Mouse (Mus musculus): ENCODE results near the gene Mrpl1. TPM values are rescaled to one million over a fixed set of nuclear protein-coding genes. Genes with fewer than 3 reads are reported as not detected.

Gene Mrpl1
- total RNA-seq (2021) = 10 to 100 TPM; 15.7 to 16.5 TPM

- intact Hi-C loops (cut with DNase I) = loop anchor here (5.0 kb wide), 1 partner anchor 47 kb away; the partner anchor contains the start of gene Cnot6l
- peak; percentile 13 for DNase-seq
Observed at GRCm38 (mm10) chr5:96209459-96209858, at the start of gene Mrpl1. Gene Mrpl1 (plus strand): TSS chr5:96209493.

DNA sequence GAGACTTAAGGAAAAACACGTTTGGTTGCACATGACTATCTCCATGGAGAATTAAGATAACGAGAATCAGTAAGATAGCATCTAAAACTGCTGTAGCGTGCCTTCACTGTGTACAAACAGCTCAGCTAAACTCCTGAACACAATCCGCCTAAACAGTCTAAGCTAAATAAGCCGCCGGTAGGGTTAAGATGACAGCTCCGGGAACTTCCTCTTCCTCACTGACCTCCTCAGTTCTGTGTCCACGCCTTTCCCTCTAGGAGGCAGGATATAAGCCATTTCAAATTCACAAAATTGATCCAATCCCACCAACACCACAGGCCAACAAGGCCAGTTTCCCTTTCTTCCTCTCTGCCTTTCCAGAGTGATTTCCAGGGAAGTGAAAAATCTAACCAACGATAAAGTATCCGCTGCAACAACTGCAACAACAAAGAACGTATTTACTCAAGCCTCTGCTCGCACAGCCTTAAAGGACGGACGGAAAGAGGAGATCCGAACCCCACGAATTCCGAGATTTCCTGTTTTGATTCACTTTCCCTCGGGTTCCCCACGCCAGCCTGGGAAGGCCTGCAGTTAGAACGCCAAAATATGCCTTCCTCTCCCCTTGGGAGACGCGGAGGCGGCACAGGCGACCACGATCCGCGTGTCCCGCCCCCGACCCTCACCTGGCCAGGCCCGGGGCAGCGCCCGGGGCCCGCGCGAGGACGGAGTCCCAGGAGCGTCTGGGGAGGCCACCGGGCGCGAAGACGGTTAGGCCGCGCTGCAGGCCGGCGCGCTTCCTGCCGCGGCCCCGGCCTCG lies 48.6 kb upstream of the Mrpl1 start:
- intact Hi-C loops (cut with DNase I) = loop anchor here (5.0 kb wide), 1 partner anchor 47 kb away; the partner anchor contains the start of gene Mrpl1
- peak; percentile 17 for DNase-seq

- DNase-seq = no peak
- intact Hi-C loops (cut with DNase I) = loop anchor here (5.0 kb wide), 1 partner anchor 46 kb away; the partner anchor contains the start of gene Mrpl1
Observed at GRCm38 (mm10) chr5:96161263-96161577, 48.1 kb upstream of the Mrpl1 start.

DNA sequence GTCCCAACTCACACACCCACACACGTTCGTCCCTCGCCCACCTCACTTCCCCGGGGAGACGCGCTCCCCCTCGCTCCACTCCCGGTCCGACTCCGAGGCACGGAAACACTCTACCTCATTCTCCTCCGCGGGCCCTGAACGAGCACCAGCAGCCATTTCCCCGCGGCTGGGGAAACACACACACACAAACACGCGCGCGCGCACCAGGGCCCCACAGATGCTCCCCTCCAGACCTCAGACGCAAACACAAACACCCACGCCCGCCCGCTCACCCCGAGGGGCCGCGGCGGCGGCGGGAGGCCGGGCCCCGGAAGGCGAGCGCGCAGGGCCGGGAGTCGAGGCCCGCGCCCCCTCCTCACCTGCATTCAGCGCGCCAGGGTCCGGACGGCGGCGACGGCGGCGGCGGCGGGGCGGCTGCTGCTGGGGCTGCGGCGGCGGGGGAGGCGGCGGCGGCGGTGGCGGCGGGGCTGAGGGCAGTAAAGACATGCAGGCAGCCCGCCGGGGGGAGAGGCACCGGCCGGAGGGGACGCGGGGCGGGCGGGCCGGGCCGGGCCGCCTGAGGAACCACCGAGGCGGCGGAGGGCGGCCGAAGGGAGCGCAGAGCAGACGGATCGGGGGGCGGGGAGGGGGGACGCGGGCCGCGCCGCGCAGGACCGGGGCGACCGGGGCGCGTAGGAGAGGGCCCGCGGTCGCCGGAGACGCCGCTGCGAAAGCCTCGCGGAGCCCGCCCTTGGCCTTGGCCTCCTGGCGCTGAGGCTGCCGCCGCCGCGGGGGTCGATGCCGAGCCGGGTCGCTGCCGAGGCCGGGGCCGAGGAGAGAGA lies 47.5 kb upstream of the Mrpl1 start:
- intact Hi-C loops (cut with DNase I) = loop anchor here (5.0 kb wide), 1 partner anchor 46 kb away; the partner anchor contains the start of gene Mrpl1
- DNase-seq = peak; percentile 59

- peak; percentile 92 for DNase-seq
- intact Hi-C loops (cut with DNase I) = loop anchor here (5.0 kb wide), 1 partner anchor 45 kb away; the partner anchor contains the start of gene Mrpl1
Observed at GRCm38 (mm10) chr5:96162399-96163331, 46.6 kb upstream of the Mrpl1 start.

DNA sequence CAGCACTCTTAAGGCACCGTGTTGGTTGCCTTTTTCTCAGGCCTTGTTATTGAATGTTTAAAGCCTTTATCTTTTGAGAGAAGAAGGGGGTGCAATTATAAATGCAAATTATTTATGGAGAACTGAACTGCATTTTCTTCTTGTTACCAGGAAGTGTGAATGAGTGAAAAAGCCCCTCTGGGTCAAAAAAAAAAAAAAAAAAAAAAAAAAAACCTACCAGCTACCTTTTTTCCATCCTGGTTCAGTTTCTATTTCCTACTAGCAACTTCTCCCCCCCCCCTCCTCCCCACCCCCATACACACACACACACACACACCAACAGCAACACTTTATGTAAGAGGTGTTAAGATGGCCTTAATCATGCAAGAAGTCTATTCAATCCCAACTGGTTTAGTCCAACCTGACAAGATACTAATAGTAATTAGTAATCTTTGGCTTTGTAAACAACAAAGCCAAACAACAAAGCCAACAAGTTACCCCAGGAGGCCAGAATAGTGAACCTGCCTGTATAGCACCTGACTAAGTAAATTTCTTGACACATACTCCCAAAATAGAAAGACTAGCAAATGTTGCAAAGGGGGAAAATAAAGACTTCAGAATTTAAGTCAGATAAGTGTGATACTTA lies 45.8 kb upstream of the Mrpl1 start:
- DNase-seq = no peak
- intact Hi-C loops (cut with DNase I) = loop anchor here (5.0 kb wide), 1 partner anchor 44 kb away; the partner anchor contains the start of gene Mrpl1

GRCm38 (mm10) chr5:96164021-96164411 lies 45.3 kb upstream of the Mrpl1 start, which contains the start of gene Cnot6l:
Gene Cnot6l (minus strand): TSS chr5:96164171.
- peak; percentile 2 for DNase-seq
- intact Hi-C loops (cut with DNase I) = loop anchor here (5.0 kb wide), 1 partner anchor 43 kb away; the partner anchor contains the start of gene Mrpl1

- no peak for DNase-seq
- intact Hi-C loops (cut with DNase I) = no loop called here
Observed at GRCm38 (mm10) chr5:96166761-96167160, 42.5 kb upstream of the Mrpl1 start.

GRCm38 (mm10) chr5:96170443-96170842 lies 38.9 kb upstream of the Mrpl1 start:
- intact Hi-C loops (cut with DNase I) = no loop called here
- DNase-seq = no peak

GRCm38 (mm10) chr5:96171765-96172164 lies 37.5 kb upstream of the Mrpl1 start:
- intact Hi-C loops (cut with DNase I) = no loop called here

DNA sequence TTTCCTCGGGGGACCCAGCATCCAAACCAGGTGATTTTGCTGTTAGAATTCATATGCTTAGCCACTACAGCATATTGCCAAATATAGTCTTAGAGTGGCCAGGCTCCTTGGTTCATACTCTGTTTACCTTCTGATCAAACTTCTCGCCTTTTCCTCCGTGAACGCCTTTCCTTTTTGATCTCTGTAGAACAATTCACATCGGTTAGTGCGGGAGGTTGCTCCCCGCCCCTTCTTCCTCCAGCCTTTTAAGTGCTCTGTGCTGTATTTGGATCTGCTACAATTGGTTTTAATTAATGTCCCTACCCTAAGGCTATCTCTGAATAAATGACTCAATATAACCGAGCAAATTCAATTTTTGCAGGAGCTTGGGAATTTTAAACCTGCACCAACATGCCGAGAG lies 33.2 kb upstream of the Mrpl1 start:
- no peak for DNase-seq
- intact Hi-C loops (cut with DNase I) = no loop called here

More at GRCm38 (mm10) chr5:96171765-96172164, 37.5 kb upstream of the Mrpl1 start:
- no peak for DNase-seq

GRCm38 (mm10) chr5:96176879-96177358 lies 32.4 kb upstream of the Mrpl1 start:
- DNase-seq = no peak
- intact Hi-C loops (cut with DNase I) = no loop called here

- DNase-seq = no peak
- intact Hi-C loops (cut with DNase I) = no loop called here
Observed at GRCm38 (mm10) chr5:96183211-96183610, 26.1 kb upstream of the Mrpl1 start.

DNA sequence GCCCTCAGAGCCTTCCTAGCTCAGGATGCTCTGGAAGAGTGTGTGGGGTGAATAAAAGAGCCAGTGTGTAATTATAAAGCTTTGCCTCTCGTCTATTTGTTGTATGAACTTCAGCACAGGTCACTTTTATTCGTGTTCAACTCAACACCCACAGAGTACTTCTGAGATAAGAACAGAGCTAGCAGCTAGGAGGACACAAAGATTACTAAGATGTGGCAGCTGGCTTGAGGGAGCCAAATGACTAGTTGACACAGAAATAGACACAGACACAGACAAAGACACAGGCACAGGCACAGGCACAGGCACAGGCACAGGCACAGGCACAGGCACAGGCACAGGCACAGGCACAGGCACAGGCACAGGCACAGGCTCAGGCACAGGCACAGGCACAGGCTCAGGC lies 25.3 kb upstream of the Mrpl1 start:
- intact Hi-C loops (cut with DNase I) = no loop called here
- no peak for DNase-seq

DNA sequence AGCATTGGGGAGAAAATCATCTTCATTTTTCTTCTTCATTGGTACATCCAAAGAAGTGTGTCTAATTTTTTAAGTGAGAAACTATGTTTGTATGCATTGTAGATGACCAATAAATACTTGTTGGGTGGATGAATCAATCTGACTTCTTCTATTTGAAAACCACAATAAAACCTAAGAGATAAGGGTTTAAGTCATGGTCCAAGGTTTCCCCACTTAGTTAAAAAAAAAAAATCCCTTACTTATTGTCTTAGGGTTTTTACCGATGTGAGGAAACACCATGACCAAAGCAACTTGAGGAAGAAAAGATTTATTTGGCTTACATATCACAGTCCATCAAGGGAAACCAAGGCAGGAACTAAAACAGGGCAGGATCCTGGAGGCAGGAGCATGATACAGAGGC lies 19.5 kb upstream of the Mrpl1 start:
- intact Hi-C loops (cut with DNase I) = no loop called here
- no peak for DNase-seq

- DNase-seq = no peak
- intact Hi-C loops (cut with DNase I) = no loop called here
Observed at GRCm38 (mm10) chr5:96191251-96191650, 18.0 kb upstream of the Mrpl1 start.

- no peak for DNase-seq
- intact Hi-C loops (cut with DNase I) = no loop called here
Observed at GRCm38 (mm10) chr5:96196547-96197052, 12.7 kb upstream of the Mrpl1 start.

- intact Hi-C loops (cut with DNase I) = no loop called here
- DNase-seq = no peak
Observed at GRCm38 (mm10) chr5:96198271-96198670, 11.0 kb upstream of the Mrpl1 start.

- intact Hi-C loops (cut with DNase I) = no loop called here
- no peak for DNase-seq
Observed at GRCm38 (mm10) chr5:96200269-96200668, 9.0 kb upstream of the Mrpl1 start.
